ENCODE assay signal across 8 mouse cellular contexts in genomic region chr3:87907906-87908305, GRCm38 (mm10). TPM values are rescaled to one million over a fixed set of nuclear protein-coding genes. Genes with fewer than 3 reads are reported as not detected.
DNase-seq lines count a peak whose midpoint lies in the region; ATAC-seq and TF ChIP-seq lines count a peak whose summit lies in the region.

No protein-coding gene starts in this region.

- ATAC-seq in megakaryocyte, adult 5-6 weeks (ENCODE audit: poor library complexity, severe bottlenecking), result no peak
- no peak for ATAC-seq in forebrain, embryonic 14.5 days

- no peak for TF ChIP-seq POLR2A in small intestine, adult 2 months (IDR thresholded peaks at IDR 0.05; ENCODE audit: low read depth, low read length)

- WGBS in forebrain, embryonic 14.5 days, result 21% methylated on average over 1 of the region's 1 CpGs
- WGBS in small intestine, adult 2 months, result 0% methylated on average over 1 of the region's 1 CpGs

- intact Hi-C loops in left cerebral cortex, postnatal 14 days (cut with DNase I), result no loop called here

- peak overlapping the region; percentile 70 for H3K4me2 ChIP-seq in forebrain, embryonic 14.5 days (ENCODE audit: low read length)

- peaks cover 69% of the 10 kb centered on the region for H3K4me1 ChIP-seq in megakaryocyte, embryonic 14.5 days
- H3K4me1 ChIP-seq in forebrain, embryonic 14.5 days (ENCODE audit: control insufficient read depth, insufficient read depth, low read length), result peaks cover 29% of the 10 kb centered on the region
- H3K4me1 ChIP-seq in small intestine, adult 2 months (ENCODE audit: control insufficient read depth, insufficient read depth, insufficient read length, low read length), result peaks cover 23% of the 10 kb centered on the region

- no peaks in the 10 kb centered on the region for H3K9me3 ChIP-seq in megakaryocyte, embryonic 14.5 days
- H3K9me3 ChIP-seq in forebrain, embryonic 14.5 days (replicated peaks; ENCODE audit: control insufficient read depth, low read length), result no peaks in the 10 kb centered on the region

- peak overlapping the region; percentile 98 for H3K4me3 ChIP-seq in megakaryocyte, embryonic 14.5 days (replicated peaks)
- H3K4me3 ChIP-seq in forebrain, embryonic 14.5 days (ENCODE audit: low read depth, low read length), result peak overlapping the region; percentile 98
- H3K4me3 ChIP-seq in small intestine, adult 2 months (ENCODE audit: low read depth, low read length), result peak overlapping the region; percentile 92

- H3K9ac ChIP-seq in forebrain, embryonic 14.5 days (ENCODE audit: low read length), result peak overlapping the region; percentile 96

- H3K27me3 ChIP-seq in megakaryocyte, embryonic 14.5 days (replicated peaks), result no peaks in the 10 kb centered on the region
- H3K27me3 ChIP-seq in forebrain, embryonic 14.5 days (replicated peaks; ENCODE audit: control insufficient read depth, insufficient read depth, low read length), result no peaks in the 10 kb centered on the region
- H3K27me3 ChIP-seq in small intestine, adult 2 months (ENCODE audit: control insufficient read depth, insufficient read depth, low read length), result no peaks in the 10 kb centered on the region

- no peak for DNase-seq in forebrain, embryonic 14.5 days (ENCODE audit: low spot score)
- DNase-seq in kidney, postnatal 36 days, result peak; percentile 53 to 64
- DNase-seq in c-Kit-positive CD71-positive TER-119-positive erythroid progenitor cells, embryonic 14.5 days (ENCODE audit: low spot score), result no peak
- DNase-seq in adrenal gland, adult 8-10 months, result no peak
- DNase-seq in left cerebral cortex, postnatal 14 days (ENCODE audit: low spot score in 2 of 2), result no peak

- H3K36me3 ChIP-seq in megakaryocyte, embryonic 14.5 days (replicated peaks; ENCODE audit: low read length), result peaks cover 23% of the 10 kb centered on the region
- H3K36me3 ChIP-seq in forebrain, embryonic 14.5 days (ENCODE audit: control insufficient read depth, insufficient read depth, low read length), result no peaks in the 10 kb centered on the region
- no peaks in the 10 kb centered on the region for H3K36me3 ChIP-seq in small intestine, adult 2 months (ENCODE audit: control insufficient read depth, insufficient read depth, low read length)

- TF ChIP-seq CTCF in small intestine, adult 2 months (IDR thresholded peaks at IDR 0.05; ENCODE audit: extremely low read depth, insufficient read length, insufficient replicate concordance, low read depth, low read length), result no peak; the same call in 1 of the 2 replicates

- no peak overlapping the region for H3K27ac ChIP-seq in forebrain, embryonic 14.5 days (ENCODE audit: low read depth, low read length)
- H3K27ac ChIP-seq in small intestine, adult 2 months (ENCODE audit: insufficient read depth, low read depth, low read length), result peak overlapping the region; percentile 77

RNA-seq across cellular contexts. Expression of gene Hdgf, which starts 1.8 kb away (rescaled TPM):
- 140 and 1,011 TPM in 2 replicates for polyA plus RNA-seq in megakaryocyte, embryonic 14.5 days (2012; ENCODE audit: insufficient read depth, low replicate concordance)
- total RNA-seq in megakaryocyte, adult 5-6 weeks (2015), result 131 and 154 TPM in 2 replicates
- 217 and 229 TPM in 2 replicates for total RNA-seq in megakaryocyte, adult 5-6 weeks (2017)
- polyA plus RNA-seq in forebrain, embryonic 14.5 days (2014; fragmentation: Nextera tagmentation; extraction: Ambion mirVana), result 99.1 and 137 TPM in 2 replicates
- polyA plus RNA-seq in small intestine, adult 2 months (2012; rRNA removed), result 20.0 and 44.5 TPM in 2 replicates
- 100 to 1,000 TPM; 163 to 180 (median 172) TPM for total RNA-seq in adrenal gland, adult 8-10 months (2022)
- total RNA-seq in left cerebral cortex, postnatal 14 days (2021), result 100 to 1,000 TPM; 130 to 139 TPM

RNA-seq across cellular contexts. Expression of gene Mrpl24, which starts 11.4 kb away (rescaled TPM):
- 3.1 and 14.1 TPM in 2 replicates for polyA plus RNA-seq in megakaryocyte, embryonic 14.5 days (2012; ENCODE audit: insufficient read depth, low replicate concordance)
- total RNA-seq in megakaryocyte, adult 5-6 weeks (2015), result 134 and 135 TPM in 2 replicates
- total RNA-seq in megakaryocyte, adult 5-6 weeks (2017), result 99.8 and 106 TPM in 2 replicates
- 69.5 and 71.2 TPM in 2 replicates for polyA plus RNA-seq in forebrain, embryonic 14.5 days (2014; fragmentation: Nextera tagmentation; extraction: Ambion mirVana)
- polyA plus RNA-seq in small intestine, adult 2 months (2012; rRNA removed), result 12.5 and 25.5 TPM in 2 replicates
- total RNA-seq in adrenal gland, adult 8-10 months (2022), result 100 to 1,000 TPM; 121 to 146 (median 131) TPM
- 10 to 100 TPM; 45.5 to 48.5 TPM for total RNA-seq in left cerebral cortex, postnatal 14 days (2021)

RNA-seq across cellular contexts. Expression of gene Isg20l2, which starts 22.2 kb away (rescaled TPM):
- polyA plus RNA-seq in megakaryocyte, embryonic 14.5 days (2012; ENCODE audit: insufficient read depth, low replicate concordance), result 2.9 and 3.6 TPM in 2 replicates
- 27.5 and 28.8 TPM in 2 replicates for total RNA-seq in megakaryocyte, adult 5-6 weeks (2015)
- 25.0 and 26.3 TPM in 2 replicates for total RNA-seq in megakaryocyte, adult 5-6 weeks (2017)
- polyA plus RNA-seq in forebrain, embryonic 14.5 days (2014; fragmentation: Nextera tagmentation; extraction: Ambion mirVana), result 17.9 and 20.0 TPM in 2 replicates
- polyA plus RNA-seq in small intestine, adult 2 months (2012; rRNA removed), result 3.9 and 7.0 TPM in 2 replicates
- 10 to 100 TPM; 17.9 to 20.0 (median 19.5) TPM for total RNA-seq in adrenal gland, adult 8-10 months (2022)
- total RNA-seq in left cerebral cortex, postnatal 14 days (2021), result 10 to 100 TPM; 14.3 to 15.2 TPM

RNA-seq across cellular contexts. Expression of gene Prcc, which starts 22.5 kb away (rescaled TPM):
- 62.4 and 99.1 TPM in 2 replicates for polyA plus RNA-seq in megakaryocyte, embryonic 14.5 days (2012; ENCODE audit: insufficient read depth, low replicate concordance)
- 16.8 and 18.9 TPM in 2 replicates for total RNA-seq in megakaryocyte, adult 5-6 weeks (2015)
- 18.5 and 22.2 TPM in 2 replicates for total RNA-seq in megakaryocyte, adult 5-6 weeks (2017)
- polyA plus RNA-seq in forebrain, embryonic 14.5 days (2014; fragmentation: Nextera tagmentation; extraction: Ambion mirVana), result 16.1 and 18.5 TPM in 2 replicates
- 13.4 and 27.1 TPM in 2 replicates for polyA plus RNA-seq in small intestine, adult 2 months (2012; rRNA removed)
- 10 to 100 TPM; 47.5 to 49.4 (median 48.7) TPM for total RNA-seq in adrenal gland, adult 8-10 months (2022)
- total RNA-seq in left cerebral cortex, postnatal 14 days (2021), result 10 to 100 TPM; 64.4 to 65.9 TPM

RNA-seq across cellular contexts. Expression of gene Rrnad1, which starts 22.6 kb away (rescaled TPM):
- 13.9 and 14.0 TPM in 2 replicates for polyA plus RNA-seq in megakaryocyte, embryonic 14.5 days (2012; ENCODE audit: insufficient read depth, low replicate concordance)
- 7.2 and 7.8 TPM in 2 replicates for total RNA-seq in megakaryocyte, adult 5-6 weeks (2015)
- total RNA-seq in megakaryocyte, adult 5-6 weeks (2017), result 8.7 and 10.2 TPM in 2 replicates
- polyA plus RNA-seq in forebrain, embryonic 14.5 days (2014; fragmentation: Nextera tagmentation; extraction: Ambion mirVana), result 15.6 and 20.2 TPM in 2 replicates
- 12.5 and 17.3 TPM in 2 replicates for polyA plus RNA-seq in small intestine, adult 2 months (2012; rRNA removed)
- total RNA-seq in adrenal gland, adult 8-10 months (2022), result 10 to 100 TPM; 18.6 to 27.6 (median 21.9) TPM
- 10 to 100 TPM; 17.7 to 19.0 TPM for total RNA-seq in left cerebral cortex, postnatal 14 days (2021)

Comparison
In these comparisons a context has a peak if more than half of its experiments do, and no peak if none do; other contexts are left out.
1. DNase-seq: peak in kidney, postnatal 36 days (2 of 2); none in forebrain, embryonic 14.5 days (single experiment), c-Kit-positive CD71-positive TER-119-positive erythroid progenitor cells, embryonic 14.5 days (single experiment), adrenal gland, adult 8-10 months (single experiment) and left cerebral cortex, postnatal 14 days (0 of 2).
2. Peak in every context shown above with its lines, with median percentiles within 50 percentile points of each other: H3K4me3 ChIP-seq.